Mouse (Mus musculus) cerebellum, postnatal 4 days (tissue): Measurements from ENCODE around the gene B4galt4.
"Not testable (repeated sequence)": the region's sequence is repeated elsewhere in the genome, so short reads cannot be mapped to it uniquely, and the experiment has no call there.

ENCODE experiments used
- DNase-seq, 2 experiments: peaks; one replicate each; pipeline ENCODE4 v3.0.0; 2022; ENCODE audit warnings: low spot score in 2 of 2, mixed read lengths in 1 of 2

Gene B4galt4

GRCm38 (mm10) chr16:38742113-38742658, at the start of gene B4galt4:
TSS of gene B4galt4 (plus strand) at chr16:38742264.
- peak; percentile 51 to 62 for DNase-seq

- DNase-seq = no peak
These were observed 47.0 kb upstream of the B4galt4 start for GRCm38 (mm10) chr16:38694906-38695540.

DNA sequence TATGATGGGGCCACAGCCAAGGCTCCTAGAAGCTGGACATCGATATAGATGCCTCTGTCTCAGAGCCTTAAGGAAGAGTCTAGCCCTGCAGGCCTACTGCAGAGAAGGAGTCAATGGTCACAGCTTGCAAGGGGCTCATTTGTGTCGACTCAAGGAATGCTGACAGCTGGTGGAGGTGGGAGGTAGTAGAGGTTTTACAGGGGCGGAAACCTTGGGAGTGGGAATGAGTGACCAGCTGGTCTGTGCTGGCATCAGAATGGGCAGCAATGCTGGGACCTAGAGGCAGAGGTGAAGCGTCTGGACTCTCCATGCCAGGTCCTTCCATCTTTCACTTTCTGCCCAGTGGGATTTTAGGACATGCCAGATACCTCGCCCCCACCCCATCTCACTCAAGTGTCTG, 46.5 kb upstream of the B4galt4 start:
- no peak for DNase-seq

GRCm38 (mm10) chr16:38697611-38698010, 44.5 kb upstream of the B4galt4 start:
- no peak for DNase-seq

GRCm38 (mm10) chr16:38700392-38701162, 41.5 kb upstream of the B4galt4 start:
- no peak for DNase-seq

DNA sequence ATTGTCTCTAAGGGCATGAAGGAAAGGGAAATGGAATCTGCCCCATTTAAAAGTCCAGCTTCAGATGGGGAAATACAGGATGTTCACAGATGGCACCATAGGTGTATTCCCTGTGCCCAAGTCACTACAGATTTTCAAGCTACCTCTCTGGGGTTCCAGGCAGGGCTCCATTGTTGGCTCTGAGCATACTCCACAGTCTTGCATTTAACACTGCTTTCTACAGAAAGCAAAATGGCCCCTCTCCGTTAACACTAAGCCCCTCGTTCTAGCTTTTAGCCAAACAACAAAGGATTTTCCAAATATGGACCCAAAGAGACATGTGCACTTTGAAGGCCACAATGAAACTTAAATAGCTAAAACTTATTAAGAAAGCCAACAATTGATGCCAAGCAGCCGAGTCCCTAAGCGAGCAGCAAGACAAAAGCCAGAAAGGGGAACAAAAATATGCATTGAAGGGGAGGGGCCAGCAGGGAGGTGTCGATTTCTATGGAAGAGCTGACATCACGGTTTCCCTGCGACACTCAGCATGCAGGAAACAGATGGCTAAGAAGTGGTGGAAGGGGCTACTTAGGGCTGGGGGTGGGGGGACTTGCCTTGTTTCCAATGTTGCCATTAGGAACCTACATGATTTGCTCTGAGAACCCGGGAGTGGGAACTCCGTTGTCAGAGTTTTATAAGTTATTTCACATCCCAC, 40.4 kb upstream of the B4galt4 start:
- DNase-seq = no peak

- DNase-seq = no peak
These were observed 39.7 kb upstream of the B4galt4 start for GRCm38 (mm10) chr16:38702316-38702715.

DNA sequence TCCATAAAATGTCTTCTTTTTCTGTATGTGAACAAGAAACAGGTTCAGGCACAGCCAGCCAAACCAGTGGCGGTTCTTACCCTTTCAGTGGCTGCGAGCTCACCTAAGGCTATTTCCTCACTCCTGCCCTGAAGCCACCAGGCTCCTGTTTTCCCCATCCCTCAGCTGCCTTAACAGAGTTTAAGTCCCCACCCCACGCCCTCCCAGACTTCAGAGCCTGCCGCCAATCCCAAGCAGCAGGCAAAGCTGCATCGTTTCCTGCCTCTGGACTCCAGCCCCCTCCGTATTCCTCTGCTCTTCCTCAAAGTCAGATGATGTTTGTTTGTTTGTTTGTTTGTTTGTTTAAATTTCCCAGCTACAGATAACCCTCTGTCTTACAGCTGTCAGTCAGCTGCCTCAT, 38.6 kb upstream of the B4galt4 start:
- DNase-seq = no peak

DNA sequence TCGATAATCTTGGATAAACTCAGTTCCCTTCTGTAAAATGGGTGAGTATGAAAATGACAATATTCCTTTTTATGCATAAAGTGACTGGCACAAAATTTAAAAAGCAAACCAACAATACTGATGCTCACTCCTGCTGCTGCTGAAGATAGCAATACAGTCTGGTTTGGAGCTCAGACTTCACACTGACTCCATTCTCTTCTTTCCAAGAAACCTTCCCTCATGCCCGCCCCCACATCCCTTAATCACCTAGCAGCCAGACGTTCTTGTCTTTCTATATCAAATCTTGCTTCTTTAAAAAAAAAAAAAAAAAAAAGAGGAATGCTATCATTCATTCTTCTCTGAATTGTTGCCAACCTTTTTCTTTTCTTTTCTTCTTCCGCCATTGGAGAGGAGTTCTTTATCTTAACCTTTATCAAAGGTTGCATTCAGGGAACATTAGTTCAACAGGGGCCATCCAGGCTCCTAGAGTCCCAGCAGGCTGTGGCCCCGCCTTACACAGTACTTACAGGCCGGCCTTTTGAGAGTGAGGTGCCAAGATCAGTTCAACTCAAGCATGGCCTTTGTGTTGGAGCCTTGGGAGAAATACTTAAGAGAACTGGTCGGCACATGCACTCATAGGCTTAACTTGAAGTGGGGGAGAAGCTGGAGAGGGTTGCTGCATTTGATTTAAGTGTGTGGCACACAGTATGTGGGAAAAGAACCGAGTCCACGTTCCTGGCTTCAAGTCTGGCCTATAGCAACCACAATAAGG, 36.4 kb upstream of the B4galt4 start:
- DNase-seq = no peak

- no peak for DNase-seq
These were observed 35.3 kb upstream of the B4galt4 start for GRCm38 (mm10) chr16:38706782-38707181.

GRCm38 (mm10) chr16:38708962-38709520, 33.0 kb upstream of the B4galt4 start:
- DNase-seq = no peak

DNA sequence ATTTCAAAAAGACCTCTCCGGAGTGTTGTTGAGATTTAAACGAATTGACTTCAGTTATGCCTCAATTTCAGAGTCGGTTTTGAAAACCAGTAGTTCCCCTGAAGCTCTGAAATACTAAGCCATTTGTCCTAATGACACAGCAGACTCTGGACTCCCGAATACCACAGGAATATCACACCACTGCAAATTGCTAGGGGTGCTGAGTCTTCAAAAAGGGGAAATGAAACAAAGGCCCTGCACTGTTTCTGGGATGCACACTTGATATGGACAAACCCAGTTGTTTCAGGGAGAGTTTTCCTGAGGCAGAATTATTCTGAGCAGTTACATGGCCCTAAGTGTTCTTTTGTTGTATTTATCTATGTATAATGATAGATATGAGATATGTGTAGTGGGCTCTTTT, 30.8 kb upstream of the B4galt4 start:
- no peak for DNase-seq

DNA sequence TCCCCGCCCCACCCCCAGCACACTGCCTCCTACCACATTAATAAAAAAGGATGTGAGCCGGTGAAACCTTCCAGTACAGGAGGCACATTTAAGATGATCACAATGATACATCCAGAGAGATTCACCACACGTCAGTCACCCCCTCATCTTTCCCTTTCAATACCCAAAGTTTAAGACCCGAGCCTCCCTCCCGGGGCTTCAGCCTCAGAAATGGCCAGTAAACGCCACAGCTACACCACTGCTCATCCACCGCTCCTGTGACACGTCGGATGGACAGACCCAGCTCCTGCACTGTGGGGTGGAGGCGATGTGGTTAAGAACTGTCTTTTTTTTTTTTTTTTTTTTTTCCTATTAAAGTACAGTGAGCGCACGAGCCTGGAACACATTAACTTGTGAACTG, 30.0 kb upstream of the B4galt4 start:
- no peak for DNase-seq

GRCm38 (mm10) chr16:38712581-38713403, 29.3 kb upstream of the B4galt4 start, which contains the start of gene Arhgap31:
TSS of gene Arhgap31 (minus strand) at chr16:38713274.
- peak; percentile 38 to 60 for DNase-seq

GRCm38 (mm10) chr16:38713404-38714258, 28.4 kb upstream of the B4galt4 start:
- DNase-seq = no peak

DNA sequence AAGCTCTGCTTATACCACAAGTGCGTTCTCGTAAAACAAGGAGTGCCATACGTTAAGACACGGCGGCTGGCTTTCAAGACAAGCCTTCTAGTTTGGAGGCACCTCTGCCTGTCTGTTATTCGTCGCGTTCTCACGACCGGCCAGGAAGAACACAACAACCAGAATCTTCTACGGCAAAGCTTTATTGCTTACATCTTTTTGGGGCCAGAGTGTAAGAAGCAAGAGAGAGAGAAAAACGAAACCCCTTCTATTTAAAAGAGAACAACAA, 27.9 kb upstream of the B4galt4 start:
- not testable (repeated sequence) for DNase-seq

- DNase-seq = no peak
These were observed 20.7 kb upstream of the B4galt4 start for GRCm38 (mm10) chr16:38721377-38721776.

DNA sequence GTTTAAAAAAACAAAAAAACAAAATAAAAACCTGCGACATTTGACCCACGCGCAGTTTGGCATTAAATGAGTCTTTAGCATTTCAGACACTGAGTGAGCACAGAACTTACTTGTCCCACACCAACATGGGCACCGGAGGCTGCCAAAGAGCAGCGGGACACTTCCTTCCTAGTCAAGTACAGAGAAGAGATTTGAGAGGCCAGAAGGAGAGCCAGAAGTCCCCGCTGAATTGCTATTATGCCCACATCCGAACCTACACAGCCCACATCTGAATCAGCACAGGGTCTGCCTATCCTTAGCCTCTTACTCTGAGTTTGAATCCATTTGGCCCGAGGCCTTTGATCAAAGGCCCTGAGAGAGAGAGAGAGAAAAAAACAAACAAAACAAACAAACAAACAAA, 17.8 kb upstream of the B4galt4 start:
- no peak for DNase-seq

DNA sequence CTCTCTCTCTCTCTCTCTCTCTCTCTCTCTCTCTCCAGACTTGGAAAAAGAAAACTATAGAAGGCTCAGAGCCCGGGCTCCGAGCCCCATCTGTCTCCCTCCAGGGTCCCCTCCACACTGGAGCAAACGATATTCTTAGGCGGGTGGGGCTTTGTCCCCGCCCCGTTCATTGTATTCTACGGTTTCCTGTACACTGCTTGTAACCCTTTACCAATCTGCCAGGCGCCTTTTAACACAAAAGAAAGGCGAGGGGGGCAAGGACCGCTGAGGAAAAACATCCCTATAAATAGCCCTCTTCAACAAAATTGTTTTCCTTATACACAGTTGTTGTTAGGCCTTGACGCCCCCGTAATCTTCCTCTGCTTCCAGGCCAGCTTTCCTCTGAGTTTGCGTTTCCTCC, 17.1 kb upstream of the B4galt4 start:
- no peak for DNase-seq
